Mouse (Mus musculus) limb, embryonic 11.5 days (tissue): Measurements from ENCODE around the gene Adgrl3. TPM values are rescaled to one million over a fixed set of nuclear protein-coding genes. Genes with fewer than 3 reads are reported as not detected.

Source experiments
- ATAC-seq: fragments of 200-750 bp; cut with Nextera tagmentation; 2 replicates; pipeline ENCODE4 v1.8.0; 2017; ENCODE audit warnings: low read depth; ENCODE audit not compliant: insufficient number of reproducible peaks, low FRiP score, low TSS enrichment
- DNase-seq: peaks from one replicate; pipeline ENCODE4 v3.0.0-alpha.2; 2015; ENCODE audit warnings: low spot score
- H3K27ac ChIP-seq: fragments of 300-500 bp; sonication (generic); replicated peaks from 2 replicates; pipeline ENCODE4 v1.5.1; 2014; ENCODE audit warnings: low read depth, mild to moderate bottlenecking, low read length
- H3K27me3 ChIP-seq: fragments of 300-500 bp; sonication (generic); 2 replicates; pipeline ENCODE4 v1.6.1; 2014; ENCODE audit warnings: mild to moderate bottlenecking, low read length, mixed read lengths; ENCODE audit not compliant: control insufficient read depth, insufficient read depth
- H3K36me3 ChIP-seq: fragments of 300-500 bp; sonication (generic); 2 replicates; pipeline ENCODE4 v1.6.1; 2014; ENCODE audit warnings: mild to moderate bottlenecking, low read length, moderate library complexity, mixed read lengths; ENCODE audit not compliant: control insufficient read depth, insufficient read depth
- H3K4me1 ChIP-seq: fragments of 300-500 bp; sonication (generic); 2 replicates; pipeline ENCODE4 v1.6.1; 2014; ENCODE audit warnings: low read length, mixed read lengths; ENCODE audit not compliant: control insufficient read depth, insufficient read depth
- H3K4me2 ChIP-seq: fragments of 300-500 bp; sonication (generic); 2 replicates; pipeline ENCODE4 v1.6.1; 2014; ENCODE audit warnings: low read depth, mild to moderate bottlenecking, moderate library complexity; ENCODE audit not compliant: severe bottlenecking
- H3K4me3 ChIP-seq: fragments of 300-500 bp; sonication (generic); 2 replicates; pipeline ENCODE4 v1.5.1; 2014; ENCODE audit warnings: low read depth, low read length
- H3K9ac ChIP-seq: fragments of 300-500 bp; sonication (generic); 2 replicates; pipeline ENCODE4 v1.6.1; 2014; ENCODE audit warnings: mild to moderate bottlenecking, low read length
- H3K9me3 ChIP-seq: fragments of 300-500 bp; sonication (generic); 2 replicates; pipeline ENCODE4 v1.6.1; 2016; ENCODE audit warnings: low read length; ENCODE audit not compliant: control insufficient read depth
- WGBS: fragments of 180-500 bp; shearing (Covaris S2); extraction: QIAGEN DNeasy Blood & Tissue Kit; methylation state at CpG from one replicate; pipeline ENCODE4 v1.1.7; 2014; 5-methylcytosine and 5-hydroxymethylcytosine counted together
- polyA plus RNA-seq: library from polyadenylated mRNA; unstranded; fragments of >200 nt; fragmentation: Nextera tagmentation; extraction: Ambion mirVana; gene quantifications from 2 replicates; pipeline ENCODE4 v1.2.1, GENCODE M21; 2014

Gene Adgrl3
- 23.9 and 28.9 TPM in 2 replicates for polyA plus RNA-seq

GRCm38 (mm10) chr5:81019590-81020254 is at the start of gene Adgrl3:
Gene Adgrl3 (plus strand): TSS chr5:81020138.
- ATAC-seq (peak; percentile 85), DNase-seq (peak; percentile 91)
- Histone ChIP-seq H3K36me3 (no peaks in the 10 kb centered on the region), H3K27me3 (no peaks in the 10 kb centered on the region), H3K4me3 (peak within 1 kb of the TSS; percentile 68), H3K9ac (peak within 1 kb of the TSS; percentile 85), H3K4me2 (peak within 1 kb of the TSS; percentile 90), H3K4me1 (0 out of 2 replicates have a peak, but pooled peaks cover 5% of the 10 kb centered on the region), H3K27ac (peak within 1 kb of the TSS; percentile 93), H3K9me3 (no peaks in the 10 kb centered on the region)
- under 1% methylated on average over 26 of the region's 70 CpGs for WGBS

- Histone ChIP-seq H3K27ac (peak overlapping the region; percentile 93), H3K9ac (peak overlapping the region; percentile 85), H3K9me3 (no peaks in the 10 kb centered on the region), H3K4me1 (0 out of 2 replicates have a peak, but pooled peaks cover 4% of the 10 kb centered on the region), H3K36me3 (no peaks in the 10 kb centered on the region), H3K27me3 (no peaks in the 10 kb centered on the region), H3K4me2 (peak overlapping the region; percentile 90), H3K4me3 (peak overlapping the region; percentile 68)
- ATAC-seq (no peak), DNase-seq (no peak)
- 2% methylated on average over 3 of the region's 3 CpGs for WGBS
Measured at GRCm38 (mm10) chr5:81019166-81019565, 772 bp upstream of the Adgrl3 start.

GRCm38 (mm10) chr5:81020281-81021005 is 505 bp downstream of the Adgrl3 start:
- Histone ChIP-seq H3K27ac (peak overlapping the region; percentile 93), H3K4me1 (0 out of 2 replicates have a peak, but pooled peaks cover 5% of the 10 kb centered on the region), H3K9ac (peak overlapping the region; percentile 85), H3K4me2 (peak overlapping the region; percentile 90), H3K9me3 (no peaks in the 10 kb centered on the region), H3K4me3 (peak overlapping the region; percentile 68), H3K36me3 (no peaks in the 10 kb centered on the region), H3K27me3 (no peaks in the 10 kb centered on the region)
- ATAC-seq, result peak; percentile 67
- under 1% methylated on average over 58 of the region's 67 CpGs for WGBS
- peak; percentile 77 for DNase-seq

- 0 out of 2 replicates have a peak, but pooled peaks cover 5% of the 10 kb centered on the region for H3K4me1 ChIP-seq
- peak overlapping the region; percentile 85 for H3K9ac ChIP-seq
- no peak for DNase-seq
- H3K4me3 ChIP-seq, result peak overlapping the region; percentile 68
- ATAC-seq, result no peak
- H3K36me3 ChIP-seq, result no peaks in the 10 kb centered on the region
- H3K9me3 ChIP-seq, result no peaks in the 10 kb centered on the region
- WGBS, result 3% methylated on average over 6 of the region's 6 CpGs
- H3K4me2 ChIP-seq, result peak overlapping the region; percentile 90
- no peaks in the 10 kb centered on the region for H3K27me3 ChIP-seq
- H3K27ac ChIP-seq, result peak overlapping the region; percentile 93
Measured at GRCm38 (mm10) chr5:81021006-81021320, 1.0 kb downstream of the Adgrl3 start.

GRCm38 (mm10) chr5:81021331-81021863 is 1.5 kb downstream of the Adgrl3 start:
- Histone ChIP-seq H3K4me1 (0 out of 2 replicates have a peak, but pooled peaks cover 5% of the 10 kb centered on the region), H3K4me2 (peak overlapping the region; percentile 90)
- under 1% methylated on average over 39 of the region's 39 CpGs for WGBS

GRCm38 (mm10) chr5:81021864-81022305 is 1.9 kb downstream of the Adgrl3 start:
- WGBS, result under 1% methylated on average over 21 of the region's 21 CpGs

More at GRCm38 (mm10) chr5:81021331-81021863, 1.5 kb downstream of the Adgrl3 start:
- no peak for ATAC-seq
- peak; percentile 61 for DNase-seq
- Histone ChIP-seq H3K9ac (peak overlapping the region; percentile 85), H3K9me3 (no peaks in the 10 kb centered on the region), H3K27ac (peak overlapping the region; percentile 93; the same call in 1 of the 2 replicates), H3K27me3 (no peaks in the 10 kb centered on the region), H3K36me3 (no peaks in the 10 kb centered on the region), H3K4me3 (peak overlapping the region; percentile 68)

GRCm38 (mm10) chr5:81022306-81023071 is 2.6 kb downstream of the Adgrl3 start:
- H3K4me1 ChIP-seq, result 0 out of 2 replicates have a peak, but pooled peaks cover 5% of the 10 kb centered on the region
- no peak overlapping the region for H3K27ac ChIP-seq
- DNase-seq (peak; percentile 61), ATAC-seq (no peak)
- H3K27me3 ChIP-seq, result no peaks in the 10 kb centered on the region
- peak overlapping the region; percentile 68 for H3K4me3 ChIP-seq
- H3K36me3 ChIP-seq, result no peaks in the 10 kb centered on the region
- peak overlapping the region; percentile 85 for H3K9ac ChIP-seq
- H3K4me2 ChIP-seq, result peak overlapping the region; percentile 90
- 1% methylated on average over 24 of the region's 24 CpGs for WGBS
- no peaks in the 10 kb centered on the region for H3K9me3 ChIP-seq

More at GRCm38 (mm10) chr5:81021864-81022305, 1.9 kb downstream of the Adgrl3 start:
- DNase-seq, result peak; percentile 64
- H3K4me1 ChIP-seq, result 0 out of 2 replicates have a peak, but pooled peaks cover 5% of the 10 kb centered on the region
- H3K4me3 ChIP-seq, result peak overlapping the region; percentile 68
- H3K9ac ChIP-seq, result peak overlapping the region; percentile 85
- no peaks in the 10 kb centered on the region for H3K9me3 ChIP-seq
- no peak for ATAC-seq
- H3K4me2 ChIP-seq, result peak overlapping the region; percentile 90
- H3K27me3 ChIP-seq, result no peaks in the 10 kb centered on the region
- H3K36me3 ChIP-seq, result no peaks in the 10 kb centered on the region
- no peak overlapping the region for H3K27ac ChIP-seq
